Mouse (Mus musculus) spleen, postnatal 4 days (tissue): ENCODE data around the gene Sox5.

Source experiments
- DNase-seq, 2 experiments: peaks; one replicate each; pipeline ENCODE4 v3.0.0; 2022; ENCODE audit warnings: low spot score in 2 of 2

The Sox5 gene

GRCm38 (mm10) chr6:144044381-144044780 is 737.4 kb downstream of the Sox5 start:
- no peak for DNase-seq

GRCm38 (mm10) chr6:144042936-144043335 is 738.8 kb downstream of the Sox5 start:
- no peak for DNase-seq

- DNase-seq = no peak
These were observed 739.8 kb downstream of the Sox5 start for GRCm38 (mm10) chr6:144041941-144042340.

GRCm38 (mm10) chr6:144041188-144041587 is 740.6 kb downstream of the Sox5 start:
- DNase-seq = no peak

GRCm38 (mm10) chr6:144040349-144040748 is 741.4 kb downstream of the Sox5 start:
- DNase-seq = no peak

- DNase-seq = no peak
These were observed 742.6 kb downstream of the Sox5 start for GRCm38 (mm10) chr6:144039221-144039620.

- DNase-seq = no peak
These were observed 748.6 kb downstream of the Sox5 start for GRCm38 (mm10) chr6:144033191-144033590.

- DNase-seq = no peak
These were observed 764.8 kb downstream of the Sox5 start for GRCm38 (mm10) chr6:144016929-144017328.

- no peak for DNase-seq
These were observed 769.8 kb downstream of the Sox5 start for GRCm38 (mm10) chr6:144011880-144012524.

GRCm38 (mm10) chr6:144010995-144011394 is 770.8 kb downstream of the Sox5 start:
- no peak for DNase-seq

- no peak for DNase-seq
These were observed 771.5 kb downstream of the Sox5 start for GRCm38 (mm10) chr6:144010285-144010684.

- no peak for DNase-seq
These were observed 776.6 kb downstream of the Sox5 start for GRCm38 (mm10) chr6:144005132-144005531.

GRCm38 (mm10) chr6:143998201-143998600 is 783.6 kb downstream of the Sox5 start:
- DNase-seq = no peak

GRCm38 (mm10) chr6:143997616-143998015 is 784.2 kb downstream of the Sox5 start:
- DNase-seq = no peak

- no peak for DNase-seq
These were observed 786.7 kb downstream of the Sox5 start for GRCm38 (mm10) chr6:143995046-143995445.

- no peak for DNase-seq
These were observed 794.2 kb downstream of the Sox5 start for GRCm38 (mm10) chr6:143987548-143987947.

- no peak for DNase-seq
These were observed 801.6 kb downstream of the Sox5 start for GRCm38 (mm10) chr6:143980131-143980530.

- no peak for DNase-seq
These were observed 813.9 kb downstream of the Sox5 start for GRCm38 (mm10) chr6:143967724-143968400.

GRCm38 (mm10) chr6:143960487-143960886 is 821.3 kb downstream of the Sox5 start:
- DNase-seq = no peak

GRCm38 (mm10) chr6:143960081-143960480 is 821.7 kb downstream of the Sox5 start:
- DNase-seq = no peak

- no peak for DNase-seq
These were observed 823.4 kb downstream of the Sox5 start for GRCm38 (mm10) chr6:143958372-143958771.

- DNase-seq = no peak
These were observed 824.7 kb downstream of the Sox5 start for GRCm38 (mm10) chr6:143957063-143957462.

GRCm38 (mm10) chr6:143948553-143949308 is 833.0 kb downstream of the Sox5 start:
- peak in 1 of 2 experiments; percentile 38 for DNase-seq
